Mouse (Mus musculus) lung, embryonic 14.5 days (tissue): ENCODE measurements around the gene Itgb1. TPM values are rescaled to one million over a fixed set of nuclear protein-coding genes. Genes with fewer than 3 reads are reported as not detected.
A peak's percentile ranks its signal among the peaks of the same experiment; 100 is the strongest.

Experiments
- ATAC-seq: fragments of 200-750 bp; cut with Nextera tagmentation; 2 replicates; pipeline ENCODE4 v1.8.0; 2017; ENCODE audit warnings: mild to moderate bottlenecking, moderate TSS enrichment, moderate library complexity; ENCODE audit not compliant: insufficient read depth
- DNase-seq: peaks from one replicate; pipeline ENCODE4 v3.0.0-alpha.2; 2015
- H3K27ac ChIP-seq: fragments of 300-500 bp; sonication (generic); 2 replicates; pipeline ENCODE4 v1.5.1; 2014; ENCODE audit warnings: low read depth, mild to moderate bottlenecking, moderate library complexity
- H3K27me3 ChIP-seq: fragments of 300-500 bp; sonication (generic); 2 replicates; pipeline ENCODE4 v1.6.1; 2014; ENCODE audit warnings: low read length, control low read depth; ENCODE audit not compliant: insufficient read depth
- H3K36me3 ChIP-seq: fragments of 300-500 bp; sonication (generic); 2 replicates; pipeline ENCODE4 v1.6.1; 2014; ENCODE audit warnings: control low read depth; ENCODE audit not compliant: insufficient read depth
- H3K4me1 ChIP-seq: fragments of 300-500 bp; sonication (generic); 2 replicates; pipeline ENCODE4 v1.6.1; 2014; ENCODE audit warnings: antibody characterized with exemption, control low read depth; ENCODE audit not compliant: insufficient read depth
- H3K4me2 ChIP-seq: fragments of 300-500 bp; sonication (generic); 2 replicates; pipeline ENCODE4 v1.6.1; 2014; ENCODE audit warnings: mild to moderate bottlenecking
- H3K4me3 ChIP-seq: fragments of 300-500 bp; sonication (generic); 2 replicates; pipeline ENCODE4 v1.5.1; 2014; ENCODE audit warnings: low read depth, low read length
- H3K9ac ChIP-seq: fragments of 300-500 bp; sonication (generic); 2 replicates; pipeline ENCODE4 v1.6.1; 2014
- H3K9me3 ChIP-seq: fragments of 300-500 bp; sonication (generic); 2 replicates; pipeline ENCODE4 v1.6.1; 2016; ENCODE audit warnings: low read depth, low read length, control low read depth
- CTCF ChIP-seq: IDR thresholded peaks from 2 replicates; pipeline ENCODE4 v1.5.1; 2016; ENCODE audit warnings: antibody characterized with exemption, low read depth
- WGBS: fragments of 180-500 bp; shearing (Covaris S2); extraction: QIAGEN DNeasy Blood & Tissue Kit; methylation state at CpG from one replicate; pipeline ENCODE4 v1.1.7; 2014; 5-methylcytosine and 5-hydroxymethylcytosine counted together
- polyA plus RNA-seq: library from polyadenylated mRNA; unstranded; fragments of >200 nt; fragmentation: Nextera tagmentation; extraction: Ambion mirVana; gene quantifications from 2 replicates; pipeline ENCODE4 v1.2.1, GENCODE M21; 2014

Itgb1 gene
- polyA plus RNA-seq, 1 experiment from 2014 or later: 394 TPM

GRCm38 (mm10) chr8:128704836-128705235 lies 19.4 kb downstream of the Itgb1 start:
- H3K9ac ChIP-seq: no peak overlapping the region
- no peaks in the 10 kb centered on the region for H3K9me3 ChIP-seq
- H3K27me3 ChIP-seq: no peaks in the 10 kb centered on the region
- 80% methylated on average over 2 of the region's 2 CpGs for WGBS
- no peak for TF ChIP-seq CTCF
- no peak for ATAC-seq
- no peak overlapping the region for H3K4me3 ChIP-seq
- H3K27ac ChIP-seq: no peak overlapping the region
- DNase-seq: no peak
- peaks cover 38% of the 10 kb centered on the region for H3K36me3 ChIP-seq
- H3K4me2 ChIP-seq: no peak overlapping the region
- no peaks in the 10 kb centered on the region for H3K4me1 ChIP-seq

GRCm38 (mm10) chr8:128709261-128709660 lies 23.8 kb downstream of the Itgb1 start:
- no peaks in the 10 kb centered on the region for H3K27me3 ChIP-seq
- H3K4me2 ChIP-seq: no peak overlapping the region
- no peak overlapping the region for H3K4me3 ChIP-seq
- peak; percentile 88 for TF ChIP-seq CTCF
- H3K9me3 ChIP-seq: no peaks in the 10 kb centered on the region
- no peaks in the 10 kb centered on the region for H3K4me1 ChIP-seq
- 44% methylated on average over 3 of the region's 3 CpGs for WGBS
- DNase-seq (peak; percentile 90), ATAC-seq (peak; percentile 80; the same call in 1 of the 2 replicates)
- H3K27ac ChIP-seq: no peak overlapping the region
- peaks cover 79% of the 10 kb centered on the region for H3K36me3 ChIP-seq
- H3K9ac ChIP-seq: no peak overlapping the region

- Histone ChIP-seq H3K4me1 (no peaks in the 10 kb centered on the region), H3K9me3 (no peaks in the 10 kb centered on the region)
These were observed 30.7 kb downstream of the Itgb1 start for GRCm38 (mm10) chr8:128716184-128716583.

GRCm38 (mm10) chr8:128724819-128725218 lies 39.4 kb downstream of the Itgb1 start:
- TF ChIP-seq CTCF: peak; percentile 67
- H3K4me3 ChIP-seq: no peak overlapping the region
- H3K27ac ChIP-seq: no peak overlapping the region
- 38% methylated on average over 1 of the region's 1 CpGs for WGBS
- no peaks in the 10 kb centered on the region for H3K4me1 ChIP-seq
- peak; percentile 70 for ATAC-seq
- DNase-seq: peak; percentile 75
- no peaks in the 10 kb centered on the region for H3K9me3 ChIP-seq
- H3K9ac ChIP-seq: no peak overlapping the region
- no peak overlapping the region for H3K4me2 ChIP-seq
- no peaks in the 10 kb centered on the region for H3K27me3 ChIP-seq
- H3K36me3 ChIP-seq: peaks cover 74% of the 10 kb centered on the region

More at GRCm38 (mm10) chr8:128716184-128716583, 30.7 kb downstream of the Itgb1 start:
- ATAC-seq (no peak), DNase-seq (peak; percentile 38)
- peaks cover 86% of the 10 kb centered on the region for H3K36me3 ChIP-seq
- no peak for TF ChIP-seq CTCF
- no peak overlapping the region for H3K27ac ChIP-seq
- no peak overlapping the region for H3K4me2 ChIP-seq
- no peaks in the 10 kb centered on the region for H3K27me3 ChIP-seq
- H3K9ac ChIP-seq: no peak overlapping the region
- no peak overlapping the region for H3K4me3 ChIP-seq

- H3K4me1 ChIP-seq: no peaks in the 10 kb centered on the region
- DNase-seq (no peak), ATAC-seq (no peak)
- no peak overlapping the region for H3K4me2 ChIP-seq
- H3K27ac ChIP-seq: no peak overlapping the region
- H3K27me3 ChIP-seq: no peaks in the 10 kb centered on the region
- no peaks in the 10 kb centered on the region for H3K9me3 ChIP-seq
- 85% methylated on average over 1 of the region's 1 CpGs for WGBS
- H3K9ac ChIP-seq: no peak overlapping the region
- H3K36me3 ChIP-seq: peaks cover 76% of the 10 kb centered on the region
- no peak for TF ChIP-seq CTCF
- H3K4me3 ChIP-seq: no peak overlapping the region
These were observed 41.8 kb downstream of the Itgb1 start for GRCm38 (mm10) chr8:128727213-128727612.

- Histone ChIP-seq H3K4me2 (no peak overlapping the region), H3K4me3 (no peak overlapping the region), H3K9ac (no peak overlapping the region), H3K36me3 (peaks cover 78% of the 10 kb centered on the region), H3K9me3 (no peaks in the 10 kb centered on the region), H3K4me1 (no peaks in the 10 kb centered on the region), H3K27ac (no peak overlapping the region), H3K27me3 (no peaks in the 10 kb centered on the region)
- WGBS: 86% methylated on average over 2 of the region's 2 CpGs
- ATAC-seq (no peak), DNase-seq (no peak)
- no peak for TF ChIP-seq CTCF
These were observed 46.8 kb downstream of the Itgb1 start for GRCm38 (mm10) chr8:128732254-128732653.

GRCm38 (mm10) chr8:128734118-128734517 lies 48.7 kb downstream of the Itgb1 start:
- DNase-seq: no peak
- Histone ChIP-seq H3K27ac (no peak overlapping the region), H3K9ac (no peak overlapping the region), H3K4me1 (no peaks in the 10 kb centered on the region), H3K9me3 (no peaks in the 10 kb centered on the region), H3K27me3 (no peaks in the 10 kb centered on the region), H3K36me3 (peaks cover 70% of the 10 kb centered on the region), H3K4me2 (no peak overlapping the region), H3K4me3 (no peak overlapping the region)
- TF ChIP-seq CTCF: no peak
- 91% methylated on average over 3 of the region's 3 CpGs for WGBS
- no peak for ATAC-seq

GRCm38 (mm10) chr8:128735692-128736091 lies 50.2 kb downstream of the Itgb1 start:
- no peaks in the 10 kb centered on the region for H3K9me3 ChIP-seq
- DNase-seq (no peak), ATAC-seq (no peak)
- no peak for TF ChIP-seq CTCF
- no peak overlapping the region for H3K27ac ChIP-seq
- H3K4me2 ChIP-seq: no peak overlapping the region
- no peaks in the 10 kb centered on the region for H3K4me1 ChIP-seq
- H3K27me3 ChIP-seq: no peaks in the 10 kb centered on the region
- WGBS: 93% methylated on average over 3 of the region's 3 CpGs
- H3K9ac ChIP-seq: no peak overlapping the region
- H3K36me3 ChIP-seq: peaks cover 64% of the 10 kb centered on the region
- H3K4me3 ChIP-seq: no peak overlapping the region

Other genes with a start within 250 kb of the Itgb1 start
- gene Gm3952, start 113.0 kb downstream of the Itgb1 start, polyA plus RNA-seq: not detected in 2 replicates